Mouse (Mus musculus): ENCODE results near the gene Nfya. TPM values are rescaled to one million over a fixed set of nuclear protein-coding genes. Genes with fewer than 3 reads are reported as not detected.

The Nfya gene
- polyA plus RNA-seq, 1 experiment from 2014 or later = 13.7 TPM

- H3K4me1 ChIP-seq (replicated peaks) = no peaks in the 10 kb centered on the region
- 63% methylated on average over 3 of the region's 3 CpGs for WGBS
- H3K27me3 ChIP-seq (replicated peaks) = peaks cover 2% of the 10 kb centered on the region; the same call in 1 of the 2 replicates
- no peak overlapping the region for H3K27ac ChIP-seq (ENCODE audit: poor library complexity, severe bottlenecking)
- H3K4me3 ChIP-seq = no peak overlapping the region
- H3K9ac ChIP-seq = no peak overlapping the region
- no peaks in the 10 kb centered on the region for H3K36me3 ChIP-seq
- H3K4me2 ChIP-seq = no peak overlapping the region
- ATAC-seq (ENCODE audit: insufficient number of reproducible peaks, low FRiP score) = no peak
- H3K9me3 ChIP-seq (replicated peaks) = no peaks in the 10 kb centered on the region
Measured at GRCm38 (mm10) chr17:48341947-48342346, 67.8 kb downstream of the Nfya start.

- H3K9ac ChIP-seq = no peak overlapping the region
- WGBS = 84% methylated on average over 1 of the region's 1 CpGs
- H3K9me3 ChIP-seq (replicated peaks) = no peaks in the 10 kb centered on the region
- no peak overlapping the region for H3K4me2 ChIP-seq
- no peaks in the 10 kb centered on the region for H3K36me3 ChIP-seq
- H3K4me1 ChIP-seq (replicated peaks) = no peaks in the 10 kb centered on the region
- no peak overlapping the region for H3K4me3 ChIP-seq
- no peaks in the 10 kb centered on the region for H3K27me3 ChIP-seq (replicated peaks)
- H3K27ac ChIP-seq (ENCODE audit: poor library complexity, severe bottlenecking) = no peak overlapping the region
- ATAC-seq (ENCODE audit: insufficient number of reproducible peaks, low FRiP score) = no peak
Measured at GRCm38 (mm10) chr17:48340267-48340666, 69.4 kb downstream of the Nfya start.

Other genes with a start within 250 kb of the Nfya start
- not detected in 2 replicates for gene A530064D06Rik, start 242.6 kb downstream of the Nfya start, polyA plus RNA-seq (2016; fragmentation: Nextera tagmentation; extraction: Ambion mirVana)
- 0.08 and 0.22 TPM in 2 replicates for gene Trem1, start 177.1 kb downstream of the Nfya start, polyA plus RNA-seq (2016; fragmentation: Nextera tagmentation; extraction: Ambion mirVana)
- gene Trem3, start 162.1 kb downstream of the Nfya start, polyA plus RNA-seq (2016; fragmentation: Nextera tagmentation; extraction: Ambion mirVana) = not detected in 2 replicates
- gene Treml4, start 145.6 kb downstream of the Nfya start, polyA plus RNA-seq (2016; fragmentation: Nextera tagmentation; extraction: Ambion mirVana) = 0.39 and 0.74 TPM in 2 replicates
- gene Treml2, start 110.4 kb downstream of the Nfya start, polyA plus RNA-seq (2016; fragmentation: Nextera tagmentation; extraction: Ambion mirVana) = 0.82 and 0.97 TPM in 2 replicates
- 0.13 and 0.15 TPM in 2 replicates for gene B430306N03Rik, start 93.8 kb downstream of the Nfya start, polyA plus RNA-seq (2016; fragmentation: Nextera tagmentation; extraction: Ambion mirVana)
- 1.5 and 1.7 TPM in 2 replicates for gene Trem2, start 63.5 kb downstream of the Nfya start, polyA plus RNA-seq (2016; fragmentation: Nextera tagmentation; extraction: Ambion mirVana)
- gene Treml1, start 50.0 kb downstream of the Nfya start, polyA plus RNA-seq (2016; fragmentation: Nextera tagmentation; extraction: Ambion mirVana) = 4.3 and 6.1 TPM in 2 replicates
- 43.6 and 45.4 TPM in 2 replicates for gene Oard1, start 108 bp upstream of the Nfya start, polyA plus RNA-seq (2016; fragmentation: Nextera tagmentation; extraction: Ambion mirVana)
- gene Apobec2, start 23.0 kb upstream of the Nfya start, polyA plus RNA-seq (2016; fragmentation: Nextera tagmentation; extraction: Ambion mirVana) = 199 and 207 TPM in 2 replicates
- 4.5 and 5.7 TPM in 2 replicates for gene Tspo2, start 41.6 kb upstream of the Nfya start, polyA plus RNA-seq (2016; fragmentation: Nextera tagmentation; extraction: Ambion mirVana)
- gene Unc5cl, start 45.0 kb upstream of the Nfya start, polyA plus RNA-seq (2016; fragmentation: Nextera tagmentation; extraction: Ambion mirVana) = 0.09 and 0.36 TPM in 2 replicates